Mouse (Mus musculus) lung, postnatal 36 days (tissue): Measurements from ENCODE around the gene Smpx.

ENCODE experiments used
- DNase-seq: peaks from one replicate; pipeline ENCODE4 v3.0.0; 2022; ENCODE audit warnings: mixed read lengths

The Smpx gene

GRCm38 (mm10) chrX:157698862-157699261 lies at the start of gene Smpx:
Smpx (plus strand) TSS chrX:157698910.
- DNase-seq: no peak

DNA sequence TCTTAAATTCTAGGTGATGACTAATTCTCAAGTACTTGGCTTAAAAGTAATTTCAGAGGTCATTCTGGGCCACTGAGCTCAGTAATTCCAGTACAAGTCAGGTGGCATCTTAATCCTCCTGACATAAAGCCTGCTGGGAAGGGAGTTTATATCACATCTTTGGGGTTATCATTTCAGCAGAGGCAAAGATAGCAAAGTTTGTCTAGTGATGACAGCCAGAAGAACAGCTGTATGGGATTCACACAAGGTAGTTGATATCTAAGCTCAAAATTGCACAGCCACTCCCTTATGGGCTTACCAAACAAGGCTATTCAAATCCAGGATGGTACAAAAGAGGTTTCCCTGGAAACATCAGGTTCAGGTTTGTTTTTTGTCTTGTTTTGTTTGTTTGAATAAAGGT lies 43.7 kb upstream of the Smpx start:
- no peak for DNase-seq

DNA sequence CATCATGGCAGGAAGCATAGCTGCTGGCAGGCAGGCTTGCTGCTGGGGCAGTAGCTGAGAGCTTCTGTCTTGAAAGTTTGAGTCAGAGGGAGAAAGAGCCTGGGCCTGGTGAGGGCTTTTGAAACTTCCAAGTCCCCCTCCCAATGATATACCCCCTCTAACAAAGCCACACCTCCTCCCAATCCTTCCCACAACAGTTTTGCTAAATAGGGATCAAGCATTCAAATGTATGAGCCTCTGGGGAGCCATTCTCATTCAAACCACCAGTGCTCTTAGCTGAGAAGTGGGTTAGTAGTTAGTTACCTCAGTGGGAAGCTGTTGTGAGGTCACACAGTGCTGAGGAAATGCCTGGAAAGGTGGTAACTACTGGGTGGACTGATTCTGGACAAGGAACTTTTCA lies 41.4 kb upstream of the Smpx start:
- no peak for DNase-seq

DNA sequence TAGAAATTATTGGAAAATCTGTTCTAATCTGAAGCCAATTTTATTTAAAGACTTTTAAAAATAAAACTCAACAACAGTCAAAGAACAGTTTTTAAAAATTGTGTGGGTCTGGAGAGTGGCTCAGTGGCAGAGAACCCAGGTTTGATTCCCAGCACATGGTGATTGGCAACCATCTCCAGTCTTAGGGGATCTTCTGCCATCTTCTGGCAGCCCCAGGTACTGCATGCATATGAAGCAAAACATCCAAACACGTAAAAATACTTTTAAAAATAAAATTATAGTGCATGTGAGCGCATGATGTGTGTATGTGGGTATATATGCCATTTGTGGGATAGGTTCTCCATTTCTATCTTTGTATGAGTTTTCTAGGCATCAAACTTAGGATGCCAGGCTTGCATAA lies 26.9 kb upstream of the Smpx start:
- no peak for DNase-seq

DNA sequence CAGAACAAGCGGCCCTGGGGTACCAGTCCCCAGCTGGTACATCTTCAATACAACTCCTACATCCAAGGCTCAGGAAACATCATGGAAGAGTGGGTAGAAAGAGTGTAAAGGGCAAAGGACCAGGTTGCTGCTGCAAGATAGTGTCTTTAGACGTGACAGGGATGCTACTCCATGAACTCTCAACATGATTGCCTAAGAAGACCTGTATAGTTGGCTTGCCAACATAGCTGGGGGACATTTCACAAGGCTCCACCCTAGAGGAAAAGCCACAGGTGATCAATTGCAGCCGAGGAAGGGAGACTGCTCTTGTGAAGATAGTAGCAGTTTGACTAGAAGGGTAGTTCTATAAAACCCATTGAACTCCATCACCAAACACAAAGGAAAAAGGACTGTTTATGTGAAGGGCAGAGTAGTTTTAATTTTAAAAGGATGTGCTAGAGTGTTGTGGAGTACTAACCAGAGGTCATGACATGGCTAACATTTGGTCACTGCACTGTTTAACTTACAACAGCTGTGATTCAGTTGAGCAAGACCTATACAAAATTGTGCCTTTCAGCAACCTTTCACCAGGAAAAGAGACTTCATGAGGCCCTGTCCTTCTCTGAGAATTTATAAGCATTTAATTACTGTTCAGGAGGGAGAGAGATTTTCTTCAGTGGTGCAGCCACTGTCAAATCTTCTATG lies 23.9 kb upstream of the Smpx start:
- no peak for DNase-seq

- DNase-seq: no peak
Measured at GRCm38 (mm10) chrX:157691186-157691585, 7.5 kb upstream of the Smpx start.

DNA sequence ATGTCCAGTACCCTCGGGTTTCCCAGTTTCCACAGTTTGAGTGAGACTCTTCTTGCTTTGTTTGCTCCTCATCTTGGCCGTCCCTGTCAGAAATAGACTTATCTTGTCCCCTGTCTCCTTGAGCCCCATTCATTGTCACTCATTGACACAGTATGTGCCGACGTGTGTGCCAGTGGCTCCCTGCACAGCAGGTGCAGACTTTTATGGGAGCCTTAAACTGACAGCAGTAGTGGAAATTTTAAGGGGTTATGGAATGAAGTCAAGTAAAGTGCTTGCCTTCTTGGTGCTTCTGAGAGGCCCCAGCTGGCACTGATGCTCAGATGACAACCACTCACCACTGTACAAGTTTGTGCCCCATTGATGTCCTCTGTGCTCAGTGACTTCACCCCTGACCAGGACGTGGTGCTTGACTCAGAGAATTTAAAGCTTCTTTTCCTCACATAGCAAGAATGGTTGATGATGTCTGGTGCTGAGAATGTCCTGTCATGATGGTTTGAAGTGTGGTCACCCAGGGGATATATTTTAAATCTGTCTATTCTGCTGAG lies 1.0 kb upstream of the Smpx start:
- DNase-seq: peak; percentile 6

- no peak for DNase-seq
Measured at GRCm38 (mm10) chrX:157707236-157707635, 8.5 kb downstream of the Smpx start.

GRCm38 (mm10) chrX:157708616-157709280 lies 10.0 kb downstream of the Smpx start:
- no peak for DNase-seq

- DNase-seq: no peak
Measured at GRCm38 (mm10) chrX:157719907-157720306, 21.2 kb downstream of the Smpx start.

DNA sequence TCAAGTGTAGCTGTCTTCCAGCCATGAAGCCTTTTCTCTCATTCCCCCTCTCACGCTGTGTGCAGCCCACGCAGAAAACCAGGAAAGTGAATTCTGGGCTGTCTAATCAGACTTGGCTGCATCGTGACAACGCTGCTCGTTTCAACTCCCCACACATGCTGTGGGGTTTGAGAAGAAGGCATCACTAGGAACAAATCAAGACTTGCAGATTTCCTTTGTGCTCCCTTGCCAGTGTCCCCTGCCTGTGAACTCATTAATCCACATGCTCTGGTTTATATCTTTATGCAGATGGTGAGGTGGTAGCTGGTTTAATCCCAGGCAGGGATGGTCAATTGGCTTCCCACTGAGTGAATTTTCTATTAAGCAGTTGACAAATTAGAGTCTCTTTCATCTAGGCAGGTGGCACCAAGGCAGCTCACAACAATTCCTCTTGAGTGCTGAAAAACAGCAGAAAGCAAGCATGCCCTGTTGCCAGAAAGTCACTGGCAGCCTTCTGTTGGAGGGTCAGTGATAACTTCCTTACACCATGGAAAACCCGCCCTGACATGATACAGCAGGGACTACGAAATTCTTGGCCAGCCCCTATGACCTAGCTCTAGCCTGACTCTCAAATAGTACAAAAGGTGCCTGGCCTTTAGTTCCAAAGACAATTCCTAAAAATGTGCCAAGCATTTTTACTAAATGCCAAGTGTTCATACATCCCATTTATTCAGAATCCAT lies 32.1 kb downstream of the Smpx start:
- DNase-seq: no peak

DNA sequence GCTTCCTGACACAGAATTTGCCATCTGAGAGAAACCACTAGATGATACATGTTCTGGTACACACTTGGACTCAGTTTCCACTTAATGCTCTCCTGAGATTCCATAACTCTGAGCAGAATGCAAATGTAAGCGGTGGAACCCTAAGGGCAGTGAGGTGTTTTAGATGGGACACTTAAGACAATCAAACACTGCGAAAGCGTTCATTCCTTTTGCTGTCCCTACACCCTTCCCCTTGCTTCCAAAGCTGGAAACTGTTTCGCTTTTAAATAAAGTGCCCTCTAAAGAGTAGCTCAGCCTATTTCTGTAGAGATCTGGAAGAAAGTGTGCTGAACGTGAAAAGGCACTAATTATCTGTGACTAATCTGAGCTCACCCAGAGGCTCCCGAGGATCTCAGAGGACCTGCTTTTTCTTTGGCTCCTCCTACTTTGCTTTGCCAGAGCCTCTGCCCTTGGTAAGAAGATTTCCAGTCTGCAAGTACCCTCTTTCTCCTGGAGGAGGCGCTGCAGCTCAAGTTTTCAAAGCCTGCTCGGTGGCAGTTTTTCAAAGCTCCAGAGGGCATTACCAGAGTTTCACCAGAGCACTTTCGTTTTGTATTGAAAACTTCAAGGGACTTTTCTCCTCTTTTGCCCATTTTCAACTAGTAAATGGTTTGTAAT lies 33.1 kb downstream of the Smpx start:
- DNase-seq: peak; percentile 59

- DNase-seq: no peak
Measured at GRCm38 (mm10) chrX:157732346-157732745, 33.6 kb downstream of the Smpx start.

DNA sequence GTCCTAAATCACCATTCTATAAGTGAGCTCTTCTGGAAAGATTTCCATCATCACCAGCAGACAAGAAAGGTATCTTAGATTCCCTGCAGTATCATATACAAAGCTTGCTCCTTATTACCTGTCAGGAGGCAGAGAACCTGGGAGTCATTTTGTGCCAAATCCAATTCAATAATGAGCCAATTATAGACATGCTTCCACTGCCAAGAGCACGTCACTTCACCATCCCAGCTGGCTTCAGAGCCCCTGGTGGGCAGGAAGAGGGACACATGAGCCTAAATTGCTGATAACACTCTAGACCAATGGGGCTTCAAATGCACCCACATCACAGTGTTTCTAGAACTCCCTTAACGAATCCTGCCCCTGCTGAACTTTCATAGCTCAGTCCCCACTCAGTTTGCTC lies 35.1 kb downstream of the Smpx start:
- no peak for DNase-seq

GRCm38 (mm10) chrX:157734341-157734740 lies 35.6 kb downstream of the Smpx start:
- DNase-seq: no peak

DNA sequence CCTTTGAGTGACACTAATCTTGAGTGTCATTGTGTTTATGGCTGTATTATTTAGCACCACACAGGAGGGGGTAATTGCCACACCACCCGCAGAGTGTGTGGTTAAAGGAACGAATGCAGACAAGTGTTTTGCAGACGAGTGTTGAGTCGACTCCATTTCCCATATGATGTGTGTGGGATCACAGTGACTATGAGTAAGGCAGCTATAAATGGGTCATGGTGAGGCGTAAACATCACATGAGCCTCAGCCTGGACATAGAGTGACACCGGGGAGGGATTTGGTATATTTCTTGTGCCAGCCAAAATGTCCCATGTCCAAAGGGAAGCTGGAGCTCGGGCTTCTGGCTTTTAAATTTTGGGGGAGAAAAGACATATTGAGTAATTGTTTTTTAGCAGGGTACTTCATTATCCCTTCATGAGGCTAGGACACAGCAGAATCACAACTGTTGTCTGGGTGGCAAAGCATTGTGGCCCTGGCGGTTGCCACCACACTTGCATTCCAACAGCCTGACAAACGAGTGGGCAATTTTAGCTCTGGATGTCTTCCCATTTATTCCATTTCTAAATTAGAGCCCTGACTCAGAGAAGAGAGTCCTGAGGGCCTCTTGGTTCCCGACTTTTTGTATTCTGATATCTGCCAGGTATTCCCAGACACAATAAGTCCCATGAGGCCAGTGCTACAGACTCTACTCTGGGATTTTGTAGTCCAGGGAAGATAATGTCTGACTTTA lies 49.3 kb downstream of the Smpx start:
- no peak for DNase-seq

- DNase-seq: no peak
Measured at GRCm38 (mm10) chrX:157754559-157754958, 55.8 kb downstream of the Smpx start.

- no peak for DNase-seq
Measured at GRCm38 (mm10) chrX:157762542-157762941, 63.8 kb downstream of the Smpx start.

DNA sequence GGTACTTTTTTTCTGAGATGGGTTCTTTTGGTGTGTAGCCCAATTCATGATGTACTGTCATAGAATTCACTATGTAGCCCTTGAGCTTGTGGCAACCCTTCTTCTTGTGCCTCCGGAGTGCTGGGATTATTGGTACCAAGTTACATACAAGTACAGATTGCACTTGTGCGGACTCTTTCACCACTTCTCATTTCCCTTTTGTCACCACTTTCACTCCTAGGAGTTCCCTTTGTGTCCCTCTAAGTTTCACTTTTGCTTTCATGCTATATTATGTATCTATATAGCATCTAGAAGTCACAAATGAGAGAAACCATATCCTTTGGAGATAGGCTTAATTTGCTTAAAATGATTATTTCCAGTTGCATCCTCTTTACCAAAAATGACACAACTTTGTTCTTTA lies 103.0 kb downstream of the Smpx start:
- no peak for DNase-seq
